Mouse (Mus musculus): ENCODE measurements at regions not wholly inside any gene's neighbourhood (a gene's known extent, or its start where the extent isn't known, plus 50 kb on each side); places are given as distances from the start of the nearest gene placed in this dataset.

DNA sequence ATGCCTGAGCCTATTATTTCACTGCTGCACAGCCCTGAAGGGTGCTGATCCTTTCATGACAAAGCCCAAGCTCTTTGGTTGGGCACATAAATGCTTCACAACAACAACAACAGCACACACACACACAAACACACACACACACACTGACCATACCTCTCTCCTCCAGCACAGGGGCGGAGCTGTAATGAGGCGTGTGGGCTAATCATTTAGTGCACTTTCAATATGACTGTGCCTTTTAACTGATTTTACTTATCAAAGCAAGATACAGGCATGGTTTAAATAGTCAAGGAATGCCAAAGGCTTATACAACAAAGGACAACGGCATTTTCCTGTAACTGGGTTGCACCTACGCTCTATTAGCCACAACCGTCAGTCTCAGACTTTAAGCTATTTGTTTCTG lies 61.1 kb upstream of the Foxn2 start:
- no peak for DNase-seq (ENCODE audit: low spot score in 2 of 2)
- intact Hi-C loops (cut with DNase I) = no loop called here

DNA sequence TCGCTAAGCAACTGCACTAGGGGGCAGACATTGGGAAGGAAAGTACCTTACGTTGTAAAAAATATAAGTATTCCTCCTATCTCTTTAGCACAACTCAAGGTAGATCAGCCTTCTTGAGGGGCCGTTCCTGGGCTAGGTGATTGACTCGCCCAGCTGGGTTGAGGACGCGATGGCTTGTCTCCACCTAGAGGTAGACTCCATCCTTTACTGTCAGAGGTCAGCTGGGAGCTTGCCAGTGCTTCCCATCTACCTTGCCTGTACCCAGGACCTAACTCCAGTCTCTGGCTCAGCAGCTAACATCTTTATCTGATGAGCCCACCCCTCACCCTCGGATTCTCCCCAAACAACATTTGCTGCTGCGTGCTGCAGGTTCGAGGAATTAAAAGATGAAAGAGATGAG lies 59.4 kb upstream of the Foxn2 start:
- intact Hi-C loops (cut with DNase I) = no loop called here
- no peak for DNase-seq (ENCODE audit: low spot score in 2 of 2)

- intact Hi-C loops (cut with DNase I) = no loop called here
- DNase-seq (ENCODE audit: low spot score in 2 of 2) = no peak
These were observed 57.1 kb upstream of the Foxn2 start for GRCm38 (mm10) chr17:88383447-88383846.

GRCm38 (mm10) chr17:88388441-88388951 lies 52.0 kb upstream of the Foxn2 start:
- intact Hi-C loops (cut with DNase I) = no loop called here
- DNase-seq (ENCODE audit: low spot score in 2 of 2) = peak; percentile 7 to 49

DNA sequence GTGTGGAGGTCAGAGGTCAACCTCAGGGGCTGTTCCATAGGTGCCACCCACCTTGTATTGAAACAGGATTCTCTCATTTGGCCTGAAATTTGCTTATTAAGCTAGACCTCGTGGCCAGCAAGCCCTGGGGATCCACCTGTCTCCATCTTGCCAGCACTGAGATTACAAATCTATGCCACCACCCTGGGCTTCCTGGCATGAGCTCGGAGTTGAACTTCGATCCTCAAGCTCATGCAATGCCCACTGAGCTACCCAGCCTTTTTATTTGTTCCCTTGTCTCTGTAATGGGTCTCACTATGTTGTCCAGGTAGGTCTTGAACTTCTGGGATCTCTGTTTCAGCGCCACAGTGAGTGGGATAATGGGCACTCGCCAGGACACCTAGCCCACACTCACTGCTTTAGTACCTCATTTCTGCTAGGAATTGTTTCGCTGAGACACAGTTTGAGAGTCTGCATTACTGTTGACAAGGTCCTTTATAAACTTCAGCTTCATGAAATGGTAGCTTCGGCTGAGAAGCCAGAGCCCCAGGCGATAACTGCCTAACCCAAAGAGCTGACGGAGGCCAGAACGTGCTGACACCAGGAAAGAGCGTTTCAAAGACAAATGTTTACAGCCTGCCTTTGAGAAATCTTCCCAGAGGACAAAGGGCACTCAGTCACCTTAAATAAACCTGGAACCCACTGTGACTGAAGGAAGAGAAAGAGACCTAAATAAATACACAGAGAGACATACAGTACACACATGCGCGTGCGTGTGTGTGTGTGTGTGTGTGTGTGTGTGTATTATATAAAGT lies 50.6 kb upstream of the Foxn2 start:
- intact Hi-C loops (cut with DNase I) = no loop called here
- no peak for DNase-seq (ENCODE audit: low spot score in 2 of 2)
